Mouse (Mus musculus) kidney, adult 2 months (tissue): ENCODE measurements around the gene Usp29. TPM values are rescaled to one million over a fixed set of nuclear protein-coding genes. Genes with fewer than 3 reads are reported as not detected.

Experiments used
- DNase-seq: peaks from one replicate; pipeline ENCODE4 v3.0.0; 2021
- H3K27ac ChIP-seq: fragments of 200-500 bp; 2 replicates; pipeline ENCODE4 v1.5.1; 2012; ENCODE audit warnings: low read depth, low read length, control low read depth, inconsistent platforms; ENCODE audit not compliant: insufficient read depth
- H3K27me3 ChIP-seq: fragments of 200-500 bp; replicated peaks from 2 replicates; pipeline ENCODE4 v1.6.1; 2012; ENCODE audit warnings: mild to moderate bottlenecking, moderate library complexity, low read length, inconsistent platforms; ENCODE audit not compliant: control insufficient read depth, insufficient read depth
- H3K36me3 ChIP-seq: fragments of 200-500 bp; 2 replicates; pipeline ENCODE4 v1.6.1; 2012; ENCODE audit warnings: mild to moderate bottlenecking, moderate library complexity, low read length, inconsistent platforms; ENCODE audit not compliant: control insufficient read depth, insufficient read depth
- H3K4me1 ChIP-seq: fragments of 200-500 bp; 2 replicates; pipeline ENCODE4 v1.6.1; 2011; ENCODE audit warnings: low read length; ENCODE audit not compliant: control insufficient read depth, insufficient read depth
- H3K4me3 ChIP-seq: fragments of 200-500 bp; 2 replicates; pipeline ENCODE4 v1.5.1; 2011; ENCODE audit warnings: mild to moderate bottlenecking, low read depth, low read length, control low read depth; ENCODE audit not compliant: insufficient read depth
- CTCF ChIP-seq: fragments of 200-500 bp; conservative IDR thresholded peaks from 2 replicates; pipeline ENCODE4 v1.5.1; 2011; ENCODE audit warnings: low read depth, mild to moderate bottlenecking, control low read depth, low read length, moderate library complexity, mixed read lengths; ENCODE audit not compliant: insufficient read depth, insufficient read length
- POLR2A ChIP-seq: fragments of 200-500 bp; IDR thresholded peaks from one replicate; pipeline ENCODE4 v1.6.1; 2011; ENCODE audit warnings: low read depth, low read length, control low read depth
- WGBS: fragments of 180-500 bp; shearing (Covaris S2); methylation state at CpG from one replicate; pipeline ENCODE4 v1.1.7; 2018; 5-methylcytosine and 5-hydroxymethylcytosine counted together
- polyA plus RNA-seq: library from polyadenylated mRNA; depleted of rRNA; stranded (reverse); fragments of >200 nt; gene quantifications from 2 replicates; pipeline ENCODE4 v1.2.3, GENCODE M21; 2012

Gene Usp29
- polyA plus RNA-seq, 1 experiment, result 0.17 TPM

DNA sequence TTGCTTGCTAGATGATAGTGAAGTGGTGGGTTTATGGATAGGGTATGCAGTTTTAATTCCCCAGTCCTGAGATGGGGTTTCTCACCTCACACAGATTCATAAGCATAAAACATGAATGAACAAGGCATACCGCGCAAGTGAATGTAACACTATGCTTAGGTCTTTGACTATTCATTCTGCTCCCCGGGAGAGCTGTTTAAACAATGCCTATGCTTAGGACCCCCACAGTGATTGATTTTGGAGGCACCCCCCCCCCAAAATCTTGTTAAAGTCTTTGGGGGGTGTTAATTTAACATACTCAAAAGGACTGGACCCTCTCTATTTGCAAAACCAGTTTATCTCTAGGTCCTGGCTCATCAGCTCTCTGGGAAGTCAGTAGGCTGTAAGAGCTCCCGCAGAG lies 1.6 kb downstream of the Usp29 start:
- Histone ChIP-seq H3K27me3 (no peaks in the 10 kb centered on the region), H3K36me3 (no peaks in the 10 kb centered on the region), H3K4me1 (no peaks in the 10 kb centered on the region), H3K4me3 (no peak overlapping the region), H3K27ac (no peak overlapping the region)
- TF ChIP-seq CTCF (no peak), POLR2A (no peak)
- DNase-seq, result no peak
- 68% methylated on average over 4 of the region's 4 CpGs for WGBS

DNA sequence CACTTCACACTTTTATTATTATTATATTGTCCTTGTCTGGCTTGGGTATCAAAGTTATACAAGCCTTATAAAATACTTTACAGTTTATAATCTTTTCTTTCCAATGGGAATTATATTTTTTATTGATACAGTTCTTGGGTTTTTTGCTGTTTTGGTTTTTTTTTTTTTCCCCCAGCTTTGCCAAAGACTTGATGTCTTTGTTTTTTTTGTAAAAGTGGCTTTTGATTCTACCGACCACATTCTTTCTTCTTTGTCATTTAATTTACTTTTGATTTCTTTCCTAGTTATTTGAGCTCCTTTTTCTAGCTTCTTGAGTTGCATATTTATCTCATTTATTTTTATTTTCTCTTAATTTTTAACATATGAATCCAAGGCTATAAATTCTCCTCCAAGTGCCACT lies 5.7 kb downstream of the Usp29 start:
- Histone ChIP-seq H3K27me3 (no peaks in the 10 kb centered on the region), H3K4me3 (no peak overlapping the region)
- 78% methylated on average over 1 of the region's 1 CpGs for WGBS

DNA sequence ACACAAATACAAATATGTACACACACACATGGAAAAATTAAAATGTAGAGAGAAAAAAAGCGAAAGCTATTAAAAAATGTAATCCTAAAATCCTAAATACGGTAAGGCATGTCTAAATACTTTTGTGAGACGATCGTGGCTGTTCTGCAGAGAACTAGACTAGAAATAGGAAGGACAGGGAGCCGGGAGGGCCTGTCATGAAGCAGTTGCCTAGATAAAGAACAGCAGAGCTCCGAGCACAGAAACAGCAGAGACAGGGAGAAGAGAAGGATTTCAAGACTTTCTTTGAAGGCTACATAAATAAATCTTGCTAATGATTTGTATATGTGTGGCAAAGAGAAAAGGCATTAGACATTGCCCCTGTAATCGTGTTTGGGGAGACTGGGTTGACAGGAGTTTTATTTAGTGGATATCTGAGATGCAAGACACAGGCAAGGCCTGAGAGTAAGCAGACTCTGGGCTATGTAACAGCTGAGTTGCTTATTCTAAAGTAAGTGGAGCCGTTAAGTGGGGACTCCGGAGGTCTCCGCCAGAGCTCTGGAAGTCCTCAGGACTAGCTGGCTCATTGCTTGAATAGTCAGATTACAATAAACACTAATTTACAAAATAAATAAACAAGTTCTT lies 14.0 kb downstream of the Usp29 start:
- TF ChIP-seq POLR2A (no peak), CTCF (no peak)
- H3K27me3 ChIP-seq, result no peaks in the 10 kb centered on the region
- no peaks in the 10 kb centered on the region for H3K36me3 ChIP-seq
- WGBS, result 53% methylated on average over 10 of the region's 10 CpGs
- no peak overlapping the region for H3K27ac ChIP-seq
- no peak for DNase-seq
- H3K4me1 ChIP-seq, result no peaks in the 10 kb centered on the region
- no peak overlapping the region for H3K4me3 ChIP-seq

More for the DNA sequence above, 5.7 kb downstream of the Usp29 start:
- DNase-seq, result no peak
- H3K36me3 ChIP-seq, result no peaks in the 10 kb centered on the region
- no peaks in the 10 kb centered on the region for H3K4me1 ChIP-seq
- TF ChIP-seq POLR2A, result no peak
- TF ChIP-seq CTCF, result no peak
- no peak overlapping the region for H3K27ac ChIP-seq

GRCm38 (mm10) chr7:6749196-6749595 lies 18.8 kb downstream of the Usp29 start:
- peak; percentile 48 for DNase-seq
- 45% methylated on average over 7 of the region's 7 CpGs for WGBS

GRCm38 (mm10) chr7:6753440-6753839 lies 23.1 kb downstream of the Usp29 start:
- H3K36me3 ChIP-seq, result no peaks in the 10 kb centered on the region
- TF ChIP-seq CTCF (no peak), POLR2A (no peak)
- H3K4me3 ChIP-seq, result no peak overlapping the region
- WGBS, result 32% methylated on average over 4 of the region's 4 CpGs
- no peaks in the 10 kb centered on the region for H3K27me3 ChIP-seq
- H3K4me1 ChIP-seq, result no peaks in the 10 kb centered on the region
- no peak for DNase-seq
- H3K27ac ChIP-seq, result no peak overlapping the region

More at GRCm38 (mm10) chr7:6749196-6749595, 18.8 kb downstream of the Usp29 start:
- Histone ChIP-seq H3K36me3 (no peaks in the 10 kb centered on the region), H3K27me3 (no peaks in the 10 kb centered on the region), H3K4me3 (no peak overlapping the region), H3K4me1 (no peaks in the 10 kb centered on the region), H3K27ac (no peak overlapping the region)
- no peak for TF ChIP-seq POLR2A
- TF ChIP-seq CTCF, result no peak

- 74% methylated on average over 4 of the region's 4 CpGs for WGBS
- H3K27me3 ChIP-seq, result no peaks in the 10 kb centered on the region
- no peak overlapping the region for H3K27ac ChIP-seq
- TF ChIP-seq POLR2A (no peak), CTCF (no peak)
- no peak overlapping the region for H3K4me3 ChIP-seq
- H3K36me3 ChIP-seq, result no peaks in the 10 kb centered on the region
- no peaks in the 10 kb centered on the region for H3K4me1 ChIP-seq
- peak; percentile 5 for DNase-seq
Observed at GRCm38 (mm10) chr7:6756777-6757291, 26.5 kb downstream of the Usp29 start.

GRCm38 (mm10) chr7:6759698-6760097 lies 29.3 kb downstream of the Usp29 start:
- Histone ChIP-seq H3K4me3 (no peak overlapping the region), H3K4me1 (no peaks in the 10 kb centered on the region), H3K36me3 (no peaks in the 10 kb centered on the region), H3K27me3 (no peaks in the 10 kb centered on the region), H3K27ac (no peak overlapping the region)
- 75% methylated on average over 12 of the region's 12 CpGs for WGBS
- no peak for DNase-seq
- TF ChIP-seq POLR2A (no peak), CTCF (no peak)
